Mouse (Mus musculus) leukemia stem cell, adult 10-12 weeks (primary cell): ENCODE measurements around the gene Zfp986. TPM values are rescaled to one million over a fixed set of nuclear protein-coding genes. Genes with fewer than 3 reads are reported as not detected.

Experiments
- polyA plus RNA-seq: library from polyadenylated mRNA; stranded (reverse); fragments of >175 nt; gene quantifications from 2 replicates; pipeline ENCODE4 v1.2.3, GENCODE M21; 2012; ENCODE audit warnings: low replicate concordance

Gene Zfp986
- not detected in 2 replicates for polyA plus RNA-seq

GRCm38 (mm10) chr4:145868494-145868893 lies at the start of gene Zfp986:
TSS of gene Zfp986 (plus strand) at chr4:145868794.

Other genes with a start within 250 kb of the Zfp986 start
- not detected in 2 replicates for gene Zfp980, start 198.1 kb upstream of the Zfp986 start, polyA plus RNA-seq
- not detected in 2 replicates for gene Zfp987, start 228.5 kb downstream of the Zfp986 start, polyA plus RNA-seq